Mouse (Mus musculus) adrenal gland, adult 8-10 months (tissue): ENCODE results near the gene Mettl23. TPM values are rescaled to one million over a fixed set of nuclear protein-coding genes. Genes with fewer than 3 reads are reported as not detected.
A peak's percentile ranks its signal among the peaks of the same experiment; 100 is the strongest.
"Not testable (repeated sequence)": the region's sequence is repeated elsewhere in the genome, so short reads cannot be mapped to it uniquely, and the experiment has no call there.

Experiments used
- DNase-seq: peaks from one replicate; pipeline ENCODE4 v3.0.0; 2022
- total RNA-seq, 4 experiments: library from RNA; stranded (reverse); gene quantifications; 2 replicates each; pipeline ENCODE4 v1.2.4; 2022

Gene Mettl23
- total RNA-seq, 4 experiments from 2014 or later, result 28.2 to 43.9 (median 32.6) TPM

DNA sequence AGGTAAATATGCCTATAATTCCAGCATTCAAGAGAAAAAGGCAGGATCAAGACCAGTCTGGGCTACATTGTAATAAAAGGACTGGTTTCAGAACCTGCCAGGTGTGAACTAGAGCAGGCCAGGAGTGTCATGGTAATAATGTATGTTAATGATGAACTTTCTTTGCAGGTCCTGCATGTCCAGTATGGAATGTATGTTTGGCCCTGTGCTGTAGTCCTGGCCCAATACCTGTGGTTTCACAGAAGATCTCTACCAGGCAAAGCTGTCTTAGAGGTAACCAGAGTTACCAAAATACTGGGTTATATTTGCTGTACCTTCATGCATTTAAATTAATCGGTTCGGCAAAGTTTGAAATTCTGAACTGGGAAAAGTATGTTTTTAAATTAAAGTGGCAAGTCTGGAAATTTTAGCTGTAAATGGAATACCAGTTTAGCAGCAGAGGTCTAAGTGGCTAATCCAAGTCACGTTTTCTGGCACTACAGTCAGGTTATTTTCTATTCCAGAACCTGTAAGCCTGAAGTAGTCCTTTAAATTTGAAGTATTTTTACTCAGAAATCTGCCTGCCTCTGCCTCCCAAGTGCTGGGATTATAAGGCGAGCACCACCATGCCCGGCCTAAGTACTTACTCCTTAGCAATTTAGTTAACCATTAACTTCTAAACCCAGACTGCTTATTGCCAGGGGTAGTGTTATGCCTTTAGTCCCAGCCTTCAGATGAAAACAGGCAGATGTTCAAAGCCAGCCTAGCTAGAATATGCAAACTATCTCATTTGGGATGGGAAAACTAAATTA lies 5.2 kb downstream of the Mettl23 start:
- DNase-seq, result no peak

DNA sequence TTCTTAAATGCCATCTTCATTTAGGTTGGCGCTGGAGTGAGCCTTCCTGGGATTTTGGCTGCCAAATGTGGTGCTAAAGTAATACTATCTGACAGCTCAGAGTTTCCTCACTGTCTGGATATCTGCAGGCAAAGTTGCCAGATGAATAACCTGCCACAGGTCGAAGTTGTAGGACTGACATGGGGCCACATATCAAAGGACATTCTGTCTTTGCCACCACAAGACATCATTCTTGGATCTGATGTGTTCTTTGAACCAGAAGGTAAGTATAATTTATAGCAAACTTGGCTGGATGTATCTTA lies 5.8 kb downstream of the Mettl23 start:
- DNase-seq, result not testable (repeated sequence)

DNA sequence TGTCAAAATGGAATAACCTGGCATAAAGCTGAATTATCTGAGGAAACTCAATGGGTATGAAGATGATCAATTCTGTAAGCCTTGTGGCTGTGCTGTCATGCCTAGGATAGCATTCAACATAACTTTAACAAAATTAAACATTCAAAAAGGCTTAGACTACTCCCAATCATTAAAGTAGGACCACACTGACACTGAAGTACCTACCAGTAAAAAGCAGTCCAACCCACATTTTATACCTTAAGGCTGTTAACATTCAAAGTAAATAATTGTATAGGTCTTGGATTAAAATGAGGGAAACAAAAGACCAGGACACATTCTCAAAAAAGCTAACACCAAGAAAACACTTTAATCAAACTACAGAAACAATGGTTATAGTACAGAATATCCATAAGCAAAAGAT lies 6.5 kb downstream of the Mettl23 start:
- no peak for DNase-seq

DNA sequence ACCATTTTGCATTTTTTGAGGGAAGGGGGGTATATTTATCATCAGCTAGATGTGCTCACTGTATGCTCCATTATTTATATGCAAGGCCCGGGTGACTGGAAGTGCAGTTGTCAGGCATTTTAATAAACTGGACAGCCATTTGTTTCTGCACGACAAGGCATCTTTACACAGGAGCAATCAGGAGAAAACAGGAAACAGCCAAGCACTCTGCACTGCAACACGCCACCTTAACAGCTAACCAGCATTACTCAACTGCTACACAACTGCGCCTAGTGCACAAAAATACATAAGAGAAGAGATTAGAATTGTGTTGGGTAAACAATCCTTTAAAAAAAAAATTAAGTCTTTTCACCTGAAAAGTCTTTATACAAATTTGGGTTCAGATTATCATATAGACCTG lies 7.0 kb downstream of the Mettl23 start:
- DNase-seq, result no peak

DNA sequence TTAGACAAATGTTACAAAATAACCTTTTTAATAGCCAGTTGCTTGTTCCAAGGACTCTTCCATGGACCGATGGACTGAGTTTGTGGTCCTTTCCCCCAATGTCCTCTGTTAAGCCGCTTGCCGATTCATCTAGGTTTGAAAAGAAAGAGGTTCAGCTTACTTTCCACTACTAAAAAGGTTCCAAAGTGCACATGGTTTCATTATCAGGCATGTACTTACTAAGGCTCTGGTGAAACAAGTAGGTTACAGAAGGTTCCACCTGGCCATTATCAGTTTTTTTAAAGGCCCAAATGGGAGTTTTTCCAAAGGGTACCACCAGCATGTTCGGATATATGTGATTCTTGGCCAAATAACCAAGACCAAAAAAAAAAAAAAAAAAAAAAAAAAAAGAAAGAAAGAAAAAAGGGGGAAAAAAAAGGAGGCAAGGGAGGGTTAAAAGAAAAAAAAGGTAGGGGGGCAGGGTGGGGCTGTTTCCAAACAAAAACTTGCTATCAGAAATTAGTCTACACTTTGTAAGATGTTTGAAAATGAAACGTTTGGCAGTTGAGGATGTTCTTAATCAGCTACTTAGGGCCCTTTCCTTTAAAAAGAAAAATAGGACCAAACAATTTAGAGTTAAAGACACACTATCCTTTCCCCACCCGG lies 7.9 kb downstream of the Mettl23 start:
- DNase-seq, result no peak

DNA sequence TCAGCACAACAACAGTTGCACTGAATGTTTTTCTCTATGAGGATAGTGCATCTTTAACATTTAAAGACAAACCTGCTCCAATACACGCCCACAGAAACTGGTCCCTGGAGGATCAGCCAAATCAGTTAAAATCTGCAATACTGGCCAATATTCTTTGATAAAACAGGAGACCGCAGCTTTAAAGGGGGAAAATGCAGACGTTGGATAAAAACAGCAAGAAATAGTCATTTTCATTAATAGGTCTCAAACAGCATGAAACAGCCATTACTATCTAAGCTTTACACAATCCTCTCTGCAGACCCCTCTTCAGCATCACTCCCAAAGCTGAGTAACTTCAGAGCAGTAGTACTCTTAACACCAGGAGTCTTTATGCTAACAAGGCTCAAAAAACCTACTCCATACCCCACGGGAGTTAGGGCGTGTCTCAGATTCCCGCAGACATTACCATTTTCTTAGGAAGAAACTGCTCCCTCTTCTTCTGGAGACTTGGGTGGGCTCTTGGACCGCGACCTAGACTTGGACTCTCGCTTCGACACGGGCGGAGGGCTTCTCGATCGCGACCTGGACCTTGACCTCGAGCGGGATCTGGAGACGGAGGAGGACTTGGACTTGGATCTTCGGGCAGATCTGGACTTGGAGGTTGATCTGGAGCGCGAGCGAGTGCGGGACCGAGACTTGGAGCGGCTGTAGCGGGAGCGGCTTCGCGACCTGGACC lies 8.7 kb downstream of the Mettl23 start:
- DNase-seq, result peak; percentile 49

DNA sequence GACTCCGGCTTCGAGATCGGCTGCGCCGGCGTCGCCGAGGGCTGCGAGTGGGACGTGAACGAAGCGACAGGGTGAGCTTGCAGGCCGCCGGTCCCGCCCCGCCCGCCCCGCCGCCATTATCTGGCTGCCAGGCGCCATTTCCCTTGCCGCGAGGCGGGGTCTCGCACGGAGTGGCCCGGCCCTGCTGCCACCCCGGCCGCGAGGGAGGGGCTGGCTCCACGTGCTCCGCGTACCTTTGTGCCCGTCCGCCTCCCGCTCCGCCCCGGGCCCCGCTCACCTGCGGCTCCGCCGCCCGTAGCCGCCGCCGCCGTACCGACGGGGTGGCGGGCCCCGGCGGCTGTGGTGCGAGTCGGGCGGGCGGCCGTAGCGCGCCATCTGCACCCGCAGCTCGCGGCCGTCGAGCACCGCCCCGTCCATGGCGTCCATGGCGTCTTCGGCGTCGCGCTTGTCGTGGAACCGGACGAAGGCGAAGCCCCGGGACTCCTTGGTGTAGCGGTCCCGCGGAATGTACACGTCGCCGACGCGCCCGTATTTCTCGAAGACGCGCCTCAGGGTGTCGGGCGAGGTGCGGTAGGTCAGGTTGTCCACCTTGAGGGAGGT lies 9.3 kb downstream of the Mettl23 start, which contains the start of gene Mfsd11:
Gene Mfsd11 (plus strand): TSS at position 150 of the 600 bp plus-strand sequence.
- peak; percentile 73 for DNase-seq

DNA sequence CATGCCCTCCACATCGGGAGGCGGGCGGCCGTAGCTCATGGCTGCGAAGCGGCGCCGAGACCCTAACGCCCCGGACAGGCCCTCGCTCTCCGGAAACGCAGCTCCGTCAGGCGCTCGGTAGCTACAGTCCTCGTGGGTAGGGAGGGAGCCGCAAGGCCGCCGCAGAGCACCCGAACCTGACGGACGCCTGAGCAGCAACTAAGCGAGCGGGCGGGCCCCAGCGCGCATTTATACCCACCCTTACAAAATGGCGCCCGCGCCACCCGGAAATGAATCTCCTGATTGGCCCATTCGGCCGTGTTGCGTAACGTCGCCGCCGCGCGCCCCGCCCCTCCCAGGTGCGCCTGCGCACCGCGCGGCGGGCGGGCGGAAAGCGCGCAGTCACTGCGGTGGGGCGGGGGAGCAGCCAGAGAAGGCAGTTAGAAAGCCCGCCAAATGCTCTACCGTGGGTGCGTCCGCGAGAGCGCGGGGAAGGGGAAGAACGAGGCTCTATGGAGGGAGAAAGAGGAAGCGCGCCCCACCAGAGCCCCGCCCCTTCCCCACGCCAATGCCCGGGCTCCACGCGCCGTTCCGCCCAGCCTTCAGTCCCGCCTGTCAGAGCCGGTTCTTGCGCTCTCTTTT lies 9.9 kb downstream of the Mettl23 start, which contains the start of gene Srsf2:
Gene Srsf2 (minus strand): TSS at position 204 of the 621 bp plus-strand sequence.
- DNase-seq, result peak; percentile 93

DNA sequence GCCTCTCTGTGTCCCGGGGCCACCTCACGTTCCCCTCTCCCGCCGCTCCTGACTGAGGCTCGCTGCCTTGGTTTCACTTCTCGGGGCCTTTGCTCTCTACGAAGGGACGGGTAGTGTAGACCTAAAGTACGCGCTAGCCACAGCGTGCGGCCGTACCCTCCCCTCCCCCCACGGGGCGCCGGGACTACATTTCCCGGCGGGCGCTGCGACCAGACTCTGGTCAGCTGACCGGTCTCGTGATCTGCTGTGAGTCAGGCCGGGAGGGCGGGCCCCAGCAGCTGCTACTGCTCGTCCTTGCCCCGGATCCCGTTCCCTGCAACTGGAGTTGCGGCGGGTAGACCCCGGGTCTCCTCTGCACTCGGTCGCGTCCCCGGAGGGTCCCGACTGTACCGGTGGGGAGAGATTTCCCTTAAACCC lies 10.4 kb downstream of the Mettl23 start:
- DNase-seq, result peak; percentile 96

DNA sequence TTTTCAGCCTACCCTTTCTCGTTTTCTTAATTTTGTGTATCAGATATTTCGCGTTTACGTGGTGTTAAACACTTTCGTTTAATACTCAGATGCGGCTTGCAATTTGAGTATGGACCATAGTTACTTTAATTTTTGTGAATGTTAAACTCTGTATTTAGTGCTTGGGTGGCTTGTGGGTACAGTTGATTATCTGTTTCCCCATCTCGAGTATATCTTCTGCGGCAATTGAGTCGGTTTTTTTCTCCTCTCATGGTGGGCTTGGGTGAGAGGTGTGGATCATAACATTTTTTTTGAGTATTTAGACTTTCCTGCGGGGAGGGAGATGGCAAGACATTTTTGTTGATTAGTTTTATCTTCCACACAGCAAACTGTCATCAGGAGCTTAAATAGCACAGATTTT lies 11.2 kb downstream of the Mettl23 start:
- DNase-seq, result no peak

DNA sequence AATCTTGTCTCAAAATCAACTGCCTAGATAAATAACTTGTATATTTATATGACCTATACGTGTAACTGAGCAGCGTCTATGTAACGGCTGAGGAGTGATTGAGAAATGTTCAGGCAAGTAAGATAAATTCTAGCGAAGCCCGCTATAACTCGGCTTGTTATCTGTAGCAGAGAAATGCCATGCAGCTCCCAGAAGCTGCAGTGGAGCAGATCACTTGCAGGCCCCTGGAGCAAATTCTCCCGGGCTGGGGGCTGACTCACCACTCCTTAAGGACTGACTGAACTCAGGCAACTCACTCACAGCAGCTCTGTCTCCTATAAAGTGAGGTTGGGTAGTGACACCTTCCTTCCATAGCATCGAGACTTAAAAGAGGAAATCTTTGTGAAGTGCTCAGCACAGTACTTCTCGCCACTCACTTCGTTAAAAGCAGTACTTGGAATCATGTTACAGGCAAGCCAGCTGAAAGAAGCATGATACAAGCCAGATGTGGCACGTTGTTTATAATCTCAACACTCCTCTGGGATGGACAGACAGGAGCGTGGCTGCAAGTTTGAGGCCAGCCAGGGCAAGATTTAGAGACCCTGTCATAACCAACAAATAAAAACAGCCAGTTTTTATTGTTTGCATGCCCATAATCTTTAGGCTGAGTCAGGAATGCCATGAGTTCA lies 14.2 kb downstream of the Mettl23 start:
- DNase-seq, result no peak

DNA sequence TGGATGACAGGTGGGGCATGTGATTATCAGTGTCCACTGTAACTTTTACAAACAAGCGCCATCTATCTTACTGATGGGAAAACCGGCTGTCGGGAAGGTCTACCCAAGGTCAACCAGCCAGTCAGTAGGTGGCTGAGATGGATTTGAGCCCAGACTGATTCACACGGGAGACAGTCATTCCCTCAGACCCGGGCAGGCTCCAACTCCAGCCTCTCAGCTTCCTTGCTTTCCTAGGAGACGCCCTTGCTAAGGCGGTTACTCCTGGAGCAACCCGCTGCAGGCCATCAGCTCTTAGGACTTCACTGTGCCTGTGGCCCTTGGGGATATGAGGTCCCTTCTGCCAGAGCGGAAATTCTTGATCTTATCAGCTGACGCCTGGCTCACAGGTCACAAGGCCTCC lies 21.4 kb downstream of the Mettl23 start:
- DNase-seq, result no peak

DNA sequence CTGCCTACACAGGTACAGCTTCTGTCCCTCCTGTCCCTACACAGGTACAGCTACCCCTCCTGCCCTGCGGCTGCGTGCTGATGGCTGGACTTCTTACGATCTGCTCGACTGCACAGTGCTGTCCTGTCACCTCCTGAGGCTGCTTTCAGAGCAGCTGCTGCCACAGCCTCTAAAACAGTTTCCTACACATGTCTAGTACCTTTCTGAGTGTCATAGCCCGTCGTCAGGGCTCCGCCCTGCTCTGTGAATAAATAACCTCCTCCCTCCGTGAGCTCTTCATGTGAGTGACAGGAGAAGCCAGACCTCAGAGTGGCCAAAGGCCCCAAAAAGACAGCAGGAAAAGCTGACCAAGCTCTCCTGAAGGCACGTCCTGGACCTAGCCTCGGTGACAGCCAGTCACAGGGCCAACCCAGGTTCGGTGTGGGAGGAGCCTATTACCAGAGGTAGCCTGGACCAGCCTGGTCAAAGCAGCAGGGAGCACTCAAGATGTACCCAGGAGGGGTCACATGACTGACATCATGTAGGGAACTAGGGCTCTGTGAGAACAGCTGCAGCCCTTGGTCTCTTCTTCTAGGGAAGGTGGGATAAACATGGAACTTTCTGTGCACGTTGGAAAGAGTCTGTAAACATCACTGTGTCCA lies 23.0 kb downstream of the Mettl23 start:
- DNase-seq, result no peak

DNA sequence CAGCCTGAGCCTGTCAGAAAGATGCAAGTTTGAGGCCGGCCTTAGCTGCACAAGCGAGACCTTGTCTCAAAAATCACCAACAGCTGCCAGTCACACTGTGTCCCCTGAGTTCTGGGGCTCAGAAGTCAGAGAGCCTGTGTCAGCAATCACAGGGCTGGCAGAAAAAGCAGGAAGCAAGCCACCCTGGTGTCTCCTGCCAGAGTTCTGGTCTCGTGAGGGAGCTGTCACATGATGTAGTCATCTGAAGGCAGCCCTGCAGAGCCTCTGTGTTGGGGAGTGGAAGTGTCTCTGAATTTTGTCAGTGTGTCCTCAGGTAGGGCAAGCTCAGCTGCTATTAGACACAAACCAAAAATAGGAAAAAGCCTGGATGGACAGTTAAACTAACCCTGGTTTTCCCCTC lies 25.1 kb downstream of the Mettl23 start:
- no peak for DNase-seq

DNA sequence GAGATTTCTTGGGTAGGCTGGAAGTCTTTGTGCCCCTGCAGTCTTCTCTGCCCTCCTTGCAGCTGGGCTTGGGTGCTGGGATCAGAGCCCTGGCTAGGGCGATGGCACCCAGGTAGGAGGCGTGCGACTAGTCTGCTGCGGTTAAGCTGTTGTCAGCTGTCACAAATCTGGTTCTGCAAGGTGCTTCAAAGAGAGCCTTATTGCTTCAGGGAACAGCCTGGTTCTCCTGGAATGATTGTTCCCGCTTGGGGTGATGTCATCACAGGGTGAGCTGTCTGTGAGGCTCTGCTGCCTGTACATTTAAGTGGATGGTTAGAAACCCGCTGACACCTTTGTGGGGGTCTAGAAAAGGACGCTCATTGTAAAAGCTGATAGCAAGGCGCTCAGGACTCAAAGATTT lies 26.1 kb downstream of the Mettl23 start:
- DNase-seq, result no peak

DNA sequence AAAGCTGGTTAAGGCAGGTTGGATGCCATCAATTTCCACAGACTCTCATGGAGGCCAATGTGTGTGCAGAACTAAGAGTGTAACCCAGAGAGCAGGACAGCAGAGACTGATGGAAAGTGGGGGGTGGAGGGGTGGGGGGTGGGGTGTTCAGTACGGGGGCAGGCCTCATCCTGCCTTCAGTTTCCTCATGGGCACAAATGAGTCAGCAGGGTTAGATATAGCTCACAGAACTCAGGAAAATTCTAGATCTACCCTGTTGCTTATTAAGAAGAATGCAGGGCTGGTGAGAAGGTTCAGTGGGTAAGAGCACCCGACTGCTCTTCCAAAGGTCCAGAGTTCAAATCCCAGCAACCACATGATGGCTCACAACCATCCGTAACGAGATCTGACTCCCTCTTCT lies 26.6 kb downstream of the Mettl23 start:
- DNase-seq, result no peak

DNA sequence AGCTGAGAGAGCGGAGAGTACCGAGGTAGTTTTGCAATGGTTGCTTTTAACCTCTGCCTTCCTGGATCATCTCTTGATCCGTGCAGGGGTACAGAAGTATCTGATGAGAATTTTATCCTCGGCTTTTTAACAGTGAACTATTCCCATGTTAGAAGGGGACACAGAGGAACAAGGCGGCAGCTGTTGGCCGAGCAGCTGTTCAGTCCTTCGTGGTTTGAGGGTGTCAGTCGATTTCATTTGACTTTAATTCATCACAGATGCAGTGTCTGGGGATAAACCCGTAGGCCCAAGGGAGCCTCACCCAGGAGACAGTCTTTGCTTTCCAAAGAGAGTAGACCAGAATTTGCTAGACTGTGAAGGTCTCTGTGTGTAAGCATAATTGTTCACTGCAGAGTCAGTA lies 28.5 kb downstream of the Mettl23 start:
- no peak for DNase-seq

DNA sequence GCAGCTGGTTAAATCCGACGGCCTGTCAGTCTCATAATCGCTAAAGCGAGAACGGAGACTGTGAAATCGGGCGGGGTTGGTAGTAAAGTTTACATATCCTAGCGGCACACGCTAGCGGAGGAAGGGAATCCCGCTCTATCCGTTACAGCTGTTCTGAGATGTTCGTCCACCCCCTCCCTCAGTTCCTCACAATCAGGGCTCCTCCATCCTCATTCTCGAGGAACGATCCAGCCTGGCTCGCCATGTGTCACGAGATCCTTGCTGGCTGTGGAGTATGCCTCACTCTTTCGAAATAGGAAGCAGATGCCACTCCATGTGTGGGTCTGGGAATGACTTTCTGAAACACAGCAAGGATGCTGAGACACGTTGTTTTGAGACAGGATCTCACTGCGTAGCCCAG lies 30.9 kb downstream of the Mettl23 start:
- DNase-seq, result no peak

DNA sequence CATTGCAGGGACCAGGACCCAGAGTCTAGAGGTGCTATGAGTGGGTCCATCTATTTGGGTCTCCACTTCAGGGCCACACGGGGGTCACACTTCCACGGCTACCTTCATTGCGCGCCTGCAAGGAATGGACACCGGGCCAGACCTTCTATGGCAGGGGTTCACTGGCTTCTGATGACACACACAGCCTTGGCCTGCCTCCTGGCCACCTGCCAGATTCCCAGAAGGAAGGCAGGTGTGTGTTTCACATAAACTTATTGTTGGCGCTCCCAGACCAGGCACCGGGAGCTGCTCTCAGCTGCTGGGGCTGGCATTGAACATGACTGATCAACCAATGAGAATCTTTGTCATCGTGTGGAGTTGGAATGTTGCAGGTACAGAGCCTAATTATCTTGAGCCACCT lies 35.4 kb downstream of the Mettl23 start:
- DNase-seq, result no peak

DNA sequence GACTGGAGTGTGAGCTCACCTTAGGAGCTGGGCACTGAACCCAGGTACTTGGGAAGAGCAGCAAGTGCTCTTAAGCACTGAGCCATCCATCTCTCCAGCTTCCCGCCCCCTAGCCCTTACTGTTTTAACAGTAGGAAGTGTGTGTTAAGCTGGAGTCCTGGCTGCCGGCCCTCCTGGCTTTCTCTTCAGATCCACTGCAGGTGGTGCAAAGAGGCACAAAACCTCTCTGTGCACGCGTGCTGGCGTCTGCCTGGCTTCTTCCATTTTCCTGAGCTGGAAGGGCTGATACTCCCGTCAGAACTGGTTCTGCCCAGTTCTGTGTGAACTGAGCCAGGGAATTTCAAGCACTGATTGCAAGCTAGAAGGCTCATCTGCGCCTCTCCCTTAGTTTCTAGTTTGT lies 37.8 kb downstream of the Mettl23 start:
- DNase-seq, result no peak

DNA sequence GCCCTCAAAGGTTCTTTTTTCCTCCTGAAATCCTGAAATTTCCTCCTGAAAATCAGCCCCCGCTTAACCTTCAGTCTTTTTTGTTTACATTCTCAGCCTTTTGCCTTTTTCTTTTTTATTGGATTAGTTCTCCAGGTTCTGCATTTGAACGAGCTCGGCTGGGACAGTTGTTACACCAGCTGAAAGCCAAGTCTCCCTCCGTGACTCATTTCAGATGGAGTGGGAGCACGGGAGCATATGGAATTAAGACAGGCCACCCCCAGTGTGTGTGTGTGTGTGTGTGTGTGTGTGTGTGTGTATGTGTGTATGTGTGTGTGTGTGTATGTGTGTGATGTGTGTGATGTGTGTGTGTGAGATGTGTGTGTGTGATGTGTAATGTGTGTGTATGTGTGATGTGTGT lies 38.4 kb downstream of the Mettl23 start:
- no peak for DNase-seq

DNA sequence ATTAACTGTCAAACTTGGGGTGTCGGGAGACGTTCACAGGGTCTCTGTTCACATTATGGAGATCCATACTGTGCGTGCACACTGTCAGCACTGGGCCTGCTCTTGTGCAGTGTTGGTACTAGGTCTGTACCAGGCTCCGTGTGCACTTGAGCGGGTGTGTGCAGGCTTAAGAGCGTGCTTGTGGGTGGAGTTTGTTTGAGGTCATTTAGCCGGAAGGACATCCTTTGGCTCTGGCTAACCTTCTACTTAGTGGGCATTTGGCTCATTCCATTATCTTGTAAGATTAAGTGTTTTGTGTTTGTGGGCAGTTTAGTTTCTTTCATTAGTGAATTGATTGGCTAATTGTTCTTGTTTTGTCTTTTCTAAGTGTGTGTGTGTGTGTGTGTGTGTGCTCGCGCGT lies 39.4 kb downstream of the Mettl23 start:
- DNase-seq, result no peak
